Mouse (Mus musculus) forebrain, embryonic 13.5 days (tissue): ENCODE data around the gene Dop1b. TPM values are rescaled to one million over a fixed set of nuclear protein-coding genes. Genes with fewer than 3 reads are reported as not detected.
"Not testable (repeated sequence)": the region's sequence is repeated elsewhere in the genome, so short reads cannot be mapped to it uniquely, and the experiment has no call there.

Experiments used
- ATAC-seq: fragments of 200-750 bp; cut with Nextera tagmentation; 2 replicates; pipeline ENCODE4 v1.8.0; 2017
- H3K27ac ChIP-seq: fragments of 300-500 bp; sonication (generic); 2 replicates; pipeline ENCODE4 v1.5.1; 2015; ENCODE audit warnings: inconsistent platforms, mild to moderate bottlenecking, moderate library complexity
- H3K27me3 ChIP-seq: fragments of 300-500 bp; sonication (generic); 2 replicates; pipeline ENCODE4 v1.6.1; 2015; ENCODE audit warnings: mild to moderate bottlenecking, inconsistent platforms
- H3K36me3 ChIP-seq: fragments of 300-500 bp; sonication (generic); 2 replicates; pipeline ENCODE4 v1.6.1; 2015; ENCODE audit warnings: mild to moderate bottlenecking, inconsistent platforms; ENCODE audit not compliant: poor library complexity, severe bottlenecking
- H3K4me1 ChIP-seq: fragments of 300-500 bp; sonication (generic); 2 replicates; pipeline ENCODE4 v1.6.1; 2015; ENCODE audit warnings: inconsistent platforms
- H3K4me2 ChIP-seq: fragments of 300-500 bp; sonication (generic); 2 replicates; pipeline ENCODE4 v1.6.1; 2015; ENCODE audit warnings: inconsistent platforms, mild to moderate bottlenecking, moderate library complexity
- H3K4me3 ChIP-seq: fragments of 300-500 bp; sonication (generic); 2 replicates; pipeline ENCODE4 v1.5.1; 2015; ENCODE audit warnings: mild to moderate bottlenecking, inconsistent platforms
- H3K9ac ChIP-seq: fragments of 300-500 bp; sonication (generic); 2 replicates; pipeline ENCODE4 v1.6.1; 2015; ENCODE audit warnings: mild to moderate bottlenecking, inconsistent platforms
- H3K9me3 ChIP-seq: fragments of 300-500 bp; sonication (generic); replicated peaks from 2 replicates; pipeline ENCODE4 v1.6.1; 2016; ENCODE audit warnings: inconsistent platforms
- WGBS: fragments of 180-500 bp; shearing (Covaris S2); methylation state at CpG from one replicate; pipeline ENCODE4 v1.1.7; 2015; 5-methylcytosine and 5-hydroxymethylcytosine counted together
- polyA plus RNA-seq: library from polyadenylated mRNA; unstranded; fragments of >200 nt; fragmentation: Nextera tagmentation; extraction: Ambion mirVana; gene quantifications from 2 replicates; pipeline ENCODE4 v1.2.1, GENCODE M21; 2015

Gene Dop1b
- polyA plus RNA-seq: 17.1 and 18.3 TPM in 2 replicates

DNA sequence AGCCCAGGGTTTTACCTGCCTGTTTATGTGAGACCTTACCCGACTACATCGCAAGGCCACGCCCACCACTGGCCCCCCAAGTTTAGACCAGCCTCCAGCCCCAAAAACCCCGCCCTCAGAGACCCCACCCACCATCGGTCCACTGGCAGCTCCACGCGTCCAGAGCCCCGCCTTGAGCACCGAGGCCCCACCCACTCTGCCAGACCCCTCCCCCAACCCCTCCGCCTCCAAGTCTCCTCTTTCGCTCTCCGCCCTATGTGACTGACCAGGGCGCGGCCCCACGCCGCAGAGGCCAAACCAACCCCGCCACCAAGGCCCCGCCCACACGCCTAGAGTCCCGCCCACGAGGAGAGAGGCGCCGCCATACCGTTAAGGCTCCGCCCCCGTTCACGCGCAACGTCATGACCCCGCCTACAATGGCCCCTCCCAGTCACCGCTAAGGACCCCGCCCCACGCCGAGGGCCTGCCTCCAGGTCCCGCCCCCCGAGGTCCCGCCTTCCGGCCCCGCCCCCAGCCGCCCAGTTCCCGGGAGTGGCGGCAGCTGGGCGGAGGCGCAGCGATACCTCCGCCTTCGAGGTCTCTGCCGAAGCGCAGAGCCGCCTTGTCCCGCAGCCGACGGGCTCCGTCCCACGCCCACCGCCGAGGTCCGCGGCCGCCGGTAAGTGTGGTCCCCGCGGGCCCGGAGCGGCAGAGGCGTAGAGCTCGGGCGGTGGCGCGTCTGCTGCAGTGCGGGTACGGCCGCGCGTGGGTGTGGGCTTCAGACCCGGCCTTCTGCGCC is at the start of gene Dop1b:
Dop1b (plus strand) TSS at position 494 of the 778 bp plus-strand sequence.
- under 1% methylated on average over 72 of the region's 77 CpGs for WGBS
- H3K27ac ChIP-seq: peak within 1 kb of the TSS; percentile 52

DNA sequence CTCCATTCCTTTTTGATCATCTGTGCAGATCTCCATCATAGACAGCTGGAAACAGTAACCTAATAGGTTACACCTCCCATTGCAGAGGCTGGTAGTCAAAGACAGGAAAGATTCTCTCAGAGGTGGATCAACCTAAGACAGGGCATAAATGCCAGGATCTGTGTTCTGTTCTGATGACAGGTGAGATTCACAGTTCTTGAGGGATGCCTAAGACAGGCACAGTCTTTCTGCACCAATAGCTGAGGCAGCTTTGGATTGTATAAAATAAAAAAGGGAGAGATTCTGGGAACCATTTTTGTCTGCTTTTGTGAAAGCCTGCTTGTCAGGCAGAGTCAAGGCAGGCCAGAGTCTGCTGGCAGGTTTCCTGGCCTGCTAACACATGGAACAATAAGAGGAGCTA is 43.7 kb upstream of the Dop1b start:
- no peak overlapping the region for H3K9ac ChIP-seq
- peaks cover 7% of the 10 kb centered on the region for H3K9me3 ChIP-seq
- no peaks in the 10 kb centered on the region for H3K36me3 ChIP-seq
- no peak overlapping the region for H3K4me2 ChIP-seq
- H3K4me3 ChIP-seq: no peak overlapping the region
- ATAC-seq: no peak
- H3K27ac ChIP-seq: no peak overlapping the region
- H3K4me1 ChIP-seq: no peaks in the 10 kb centered on the region
- H3K27me3 ChIP-seq: no peaks in the 10 kb centered on the region

More for the DNA sequence above, at the start of gene Dop1b:
- peak; percentile 89 for ATAC-seq
- peak within 1 kb of the TSS; percentile 85 for H3K4me2 ChIP-seq
- H3K27me3 ChIP-seq: peaks cover 21% of the 10 kb centered on the region
- peaks cover 16% of the 10 kb centered on the region for H3K4me1 ChIP-seq
- no peaks in the 10 kb centered on the region for H3K36me3 ChIP-seq
- H3K4me3 ChIP-seq: peak within 1 kb of the TSS; percentile 74
- H3K9ac ChIP-seq: peak within 1 kb of the TSS; percentile 85
- H3K9me3 ChIP-seq: no peaks in the 10 kb centered on the region

DNA sequence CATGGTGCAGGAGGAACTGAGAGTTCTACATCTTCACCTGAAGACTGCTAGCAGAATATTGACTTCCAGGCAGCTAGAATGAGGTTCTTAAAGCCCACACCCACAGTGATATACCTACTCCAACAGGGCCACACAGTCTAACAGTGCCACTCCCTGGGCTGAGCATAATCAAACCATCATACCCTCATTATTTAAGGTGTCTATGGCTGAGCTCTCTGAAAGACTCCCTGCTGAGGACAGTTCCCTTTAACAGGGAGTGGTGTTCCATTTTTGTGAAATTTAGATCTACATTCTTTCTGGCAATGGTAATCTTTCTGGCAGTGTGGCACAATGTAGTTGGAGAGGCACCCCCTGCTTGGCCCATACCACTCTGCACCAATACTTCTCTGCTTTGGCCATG is 42.2 kb upstream of the Dop1b start:
- no peak overlapping the region for H3K4me3 ChIP-seq
- H3K9me3 ChIP-seq: peaks cover 7% of the 10 kb centered on the region
- H3K36me3 ChIP-seq: no peaks in the 10 kb centered on the region
- H3K27ac ChIP-seq: no peak overlapping the region
- H3K27me3 ChIP-seq: no peaks in the 10 kb centered on the region
- no peak overlapping the region for H3K4me2 ChIP-seq
- H3K9ac ChIP-seq: no peak overlapping the region
- ATAC-seq: no peak
- no peaks in the 10 kb centered on the region for H3K4me1 ChIP-seq

DNA sequence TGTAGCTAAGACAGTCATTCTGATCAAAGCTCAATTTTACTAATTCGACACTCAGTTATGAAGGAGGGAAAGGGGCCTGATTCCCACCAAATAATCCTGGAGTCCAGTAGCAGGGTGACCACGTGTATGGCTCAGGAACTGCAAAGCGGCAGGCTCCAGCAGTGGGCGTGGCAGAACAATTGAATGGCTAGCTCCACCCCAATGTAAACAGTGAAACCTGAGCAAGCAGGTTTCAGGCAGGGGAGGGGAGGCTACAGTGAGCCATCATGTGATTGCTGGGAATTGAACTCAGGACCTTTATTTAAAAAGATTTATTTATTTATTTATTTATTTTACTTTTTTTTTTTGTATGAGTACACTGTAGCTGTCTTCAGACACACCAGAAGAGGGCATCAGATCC is 41.2 kb upstream of the Dop1b start:
- not testable (repeated sequence) for ATAC-seq, H3K4me1 ChIP-seq, H3K36me3 ChIP-seq, H3K4me2 ChIP-seq, H3K27ac ChIP-seq, H3K27me3 ChIP-seq, H3K9me3 ChIP-seq, H3K9ac ChIP-seq, H3K4me3 ChIP-seq
- WGBS: 47% methylated on average over 4 of the region's 4 CpGs

DNA sequence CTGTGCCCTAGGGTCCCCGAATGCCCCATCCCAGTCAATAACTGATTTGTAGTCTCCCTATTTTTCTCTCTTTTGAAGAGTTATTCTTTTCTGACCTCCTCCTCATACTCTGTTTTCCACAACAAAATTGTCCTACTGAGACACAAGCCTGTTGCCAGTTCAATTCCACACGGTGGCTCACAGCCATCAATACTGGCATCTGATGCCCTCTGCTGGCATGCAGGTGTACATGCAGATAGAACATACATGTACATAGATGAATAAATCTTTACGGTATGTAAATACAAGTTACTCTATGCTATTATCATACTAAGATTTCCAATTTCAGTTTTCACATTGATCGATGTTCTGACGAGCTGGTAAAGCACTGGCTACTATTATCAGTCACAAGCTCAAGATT is 40.6 kb upstream of the Dop1b start:
- no peaks in the 10 kb centered on the region for H3K36me3 ChIP-seq
- ATAC-seq: no peak
- H3K9ac ChIP-seq: no peak overlapping the region
- 88% methylated on average over 5 of the region's 5 CpGs for WGBS
- H3K27ac ChIP-seq: no peak overlapping the region
- H3K4me1 ChIP-seq: no peaks in the 10 kb centered on the region
- H3K4me2 ChIP-seq: no peak overlapping the region
- peaks cover 7% of the 10 kb centered on the region for H3K9me3 ChIP-seq
- H3K4me3 ChIP-seq: no peak overlapping the region
- H3K27me3 ChIP-seq: no peaks in the 10 kb centered on the region

DNA sequence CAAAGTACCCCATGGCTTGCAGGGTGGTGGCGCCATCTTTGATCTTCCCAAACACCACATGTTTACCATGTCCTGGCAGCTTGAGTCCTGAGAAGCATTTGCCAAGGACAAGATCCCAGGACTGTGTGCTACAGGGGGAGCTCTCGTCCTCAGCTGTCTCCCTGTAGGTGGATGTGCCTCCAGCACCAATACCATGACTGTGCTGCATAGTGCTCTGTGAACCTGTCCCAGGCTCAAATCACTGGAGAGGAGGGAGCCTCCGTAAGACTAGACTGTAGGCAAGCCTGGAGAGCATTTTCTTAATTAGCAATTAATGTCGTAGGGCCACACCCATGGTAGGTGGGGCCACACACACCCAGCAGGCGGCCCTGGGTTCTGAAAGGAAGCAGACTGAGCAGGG is 35.3 kb upstream of the Dop1b start:
- 77% methylated on average over 5 of the region's 5 CpGs for WGBS
- Histone ChIP-seq H3K27ac (no peak overlapping the region), H3K4me3 (no peak overlapping the region), H3K27me3 (peaks cover 8% of the 10 kb centered on the region), H3K9ac (no peak overlapping the region), H3K4me2 (no peak overlapping the region), H3K36me3 (no peaks in the 10 kb centered on the region), H3K4me1 (no peaks in the 10 kb centered on the region), H3K9me3 (peaks cover 9% of the 10 kb centered on the region)
- ATAC-seq: no peak

DNA sequence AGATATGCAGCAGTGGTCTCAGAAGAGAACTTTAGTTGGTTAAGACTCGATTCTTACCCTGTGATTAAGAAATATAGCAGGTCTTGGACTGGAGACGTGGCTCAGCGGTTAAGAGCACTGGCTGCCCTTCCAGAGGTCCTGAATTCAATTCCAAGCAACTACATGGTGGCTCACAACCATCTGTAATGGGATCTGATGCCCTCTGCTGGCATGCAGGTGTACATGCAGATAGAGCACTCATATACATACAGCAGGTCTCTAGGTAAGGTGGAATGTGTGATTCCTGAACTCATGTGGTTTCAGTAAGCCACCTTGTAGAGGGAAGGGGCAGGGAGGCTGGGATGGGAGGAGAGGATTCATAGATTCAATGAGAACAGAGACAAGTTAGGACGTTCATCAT is 33.5 kb upstream of the Dop1b start:
- ATAC-seq: no peak
- no peak overlapping the region for H3K9ac ChIP-seq
- no peak overlapping the region for H3K27ac ChIP-seq
- no peak overlapping the region for H3K4me3 ChIP-seq
- no peaks in the 10 kb centered on the region for H3K36me3 ChIP-seq
- peaks cover 9% of the 10 kb centered on the region for H3K4me1 ChIP-seq
- no peak overlapping the region for H3K4me2 ChIP-seq
- 82% methylated on average over 4 of the region's 4 CpGs for WGBS
- peaks cover 27% of the 10 kb centered on the region for H3K27me3 ChIP-seq
- peaks cover 9% of the 10 kb centered on the region for H3K9me3 ChIP-seq

DNA sequence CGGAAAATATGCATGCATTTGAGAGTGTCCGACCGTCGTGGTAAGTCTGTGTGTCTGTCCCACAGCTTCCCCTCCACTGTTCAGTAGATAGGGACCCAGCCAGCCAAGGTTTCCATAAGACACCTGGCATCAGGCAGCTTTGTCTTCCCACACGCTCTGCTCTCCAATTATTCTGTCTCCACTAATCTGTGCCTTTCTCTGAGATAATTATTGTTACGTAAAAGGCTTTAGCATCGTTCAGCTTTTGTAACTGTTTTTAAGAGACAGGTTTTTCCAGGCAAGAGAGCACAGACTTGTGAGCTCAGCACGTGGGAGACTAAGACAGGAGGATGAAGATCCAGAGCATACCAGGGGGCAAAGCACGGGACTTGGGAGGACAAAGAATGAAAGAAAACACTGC is 32.5 kb upstream of the Dop1b start:
- Histone ChIP-seq H3K4me3 (no peak overlapping the region), H3K9ac (no peak overlapping the region), H3K27me3 (peaks cover 36% of the 10 kb centered on the region), H3K27ac (no peak overlapping the region), H3K36me3 (no peaks in the 10 kb centered on the region), H3K9me3 (peaks cover 9% of the 10 kb centered on the region), H3K4me2 (no peak overlapping the region), H3K4me1 (peaks cover 17% of the 10 kb centered on the region)
- 45% methylated on average over 9 of the region's 9 CpGs for WGBS
- ATAC-seq: no peak

DNA sequence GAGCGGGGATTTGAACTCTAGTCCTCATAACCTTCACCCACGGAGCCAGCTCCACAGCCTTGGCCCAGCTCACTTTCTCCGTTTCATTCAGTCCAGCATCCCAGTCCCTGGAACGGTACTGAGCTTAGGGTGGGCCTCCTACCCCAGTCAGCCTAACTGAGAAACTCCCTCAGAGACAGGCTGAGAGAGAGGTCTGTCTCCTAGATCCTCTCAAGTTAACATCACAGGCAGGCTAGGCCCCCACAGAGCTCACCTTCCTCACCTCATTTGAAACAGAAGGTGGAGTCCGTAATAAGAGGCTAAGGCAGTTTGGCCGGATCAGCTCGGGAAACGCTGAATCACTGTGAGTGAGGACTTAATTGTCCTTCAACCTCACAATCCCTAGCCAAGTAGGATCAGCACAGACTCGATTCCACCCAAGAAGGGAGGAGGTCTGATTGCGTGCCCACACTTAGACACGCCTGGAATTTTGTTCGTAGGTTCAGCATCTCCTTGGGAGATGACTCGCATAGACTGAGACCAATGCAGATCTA is 29.5 kb upstream of the Dop1b start:
- no peak for ATAC-seq
- H3K4me1 ChIP-seq: peaks cover 20% of the 10 kb centered on the region
- 25% methylated on average over 13 of the region's 13 CpGs for WGBS
- peak overlapping the region; percentile 72 for H3K4me2 ChIP-seq
- peak overlapping the region; percentile 37 for H3K4me3 ChIP-seq
- peaks cover 58% of the 10 kb centered on the region for H3K27me3 ChIP-seq
- no peak overlapping the region for H3K27ac ChIP-seq
- no peak overlapping the region for H3K9ac ChIP-seq
- peaks cover 5% of the 10 kb centered on the region for H3K9me3 ChIP-seq
- no peaks in the 10 kb centered on the region for H3K36me3 ChIP-seq

DNA sequence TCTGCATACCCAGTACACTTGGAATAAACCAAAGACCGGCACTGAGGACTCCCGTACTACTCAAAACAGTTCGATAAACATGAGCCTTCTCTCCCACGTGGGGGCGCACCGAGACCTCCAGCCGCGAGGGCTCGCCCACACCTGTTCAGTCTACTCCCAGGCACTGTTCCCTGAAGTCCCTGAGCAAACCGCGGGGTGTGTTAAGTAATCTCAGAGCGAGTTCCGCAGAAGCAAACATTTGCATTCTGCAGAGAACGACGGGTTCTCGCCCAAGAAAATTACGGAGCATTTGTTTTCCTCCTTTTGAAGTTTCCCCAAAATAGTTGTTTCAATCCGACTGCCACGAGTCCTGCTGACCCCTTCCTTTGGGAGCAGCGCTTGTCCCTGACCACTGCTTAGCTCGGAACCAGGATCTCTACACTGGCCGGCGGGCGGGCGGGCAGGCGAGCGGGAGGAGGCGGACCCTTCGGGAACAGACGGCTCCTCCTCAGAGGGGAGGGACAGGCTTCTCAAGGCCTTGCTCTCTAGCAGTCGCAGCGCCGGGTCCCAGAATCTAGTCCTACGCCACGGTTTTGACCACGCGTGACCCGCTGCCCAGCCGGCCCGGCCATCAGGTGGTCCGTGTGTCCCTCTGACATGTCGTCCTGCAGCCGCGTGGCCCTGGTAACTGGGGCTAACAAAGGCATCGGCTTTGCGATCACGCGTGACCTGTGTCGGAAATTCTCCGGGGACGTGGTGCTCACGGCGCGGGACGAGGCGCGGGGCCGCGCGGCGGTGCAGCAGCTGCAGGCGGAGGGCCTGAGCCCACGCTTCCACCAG is 28.8 kb upstream of the Dop1b start, which contains the start of gene Cbr3:
Cbr3 (plus strand) TSS at position 527 of the 819 bp plus-strand sequence.
- Histone ChIP-seq H3K4me1 (peaks cover 20% of the 10 kb centered on the region), H3K4me2 (peak within 1 kb of the TSS; percentile 72), H3K27ac (no peak within 1 kb of the TSS), H3K9me3 (no peaks in the 10 kb centered on the region; the same call in 1 of the 2 replicates), H3K9ac (peak within 1 kb of the TSS; percentile 60), H3K4me3 (peak within 1 kb of the TSS; percentile 37), H3K36me3 (no peaks in the 10 kb centered on the region), H3K27me3 (peaks cover 59% of the 10 kb centered on the region)
- ATAC-seq: peak; percentile 69
- 1% methylated on average over 63 of the region's 63 CpGs for WGBS

DNA sequence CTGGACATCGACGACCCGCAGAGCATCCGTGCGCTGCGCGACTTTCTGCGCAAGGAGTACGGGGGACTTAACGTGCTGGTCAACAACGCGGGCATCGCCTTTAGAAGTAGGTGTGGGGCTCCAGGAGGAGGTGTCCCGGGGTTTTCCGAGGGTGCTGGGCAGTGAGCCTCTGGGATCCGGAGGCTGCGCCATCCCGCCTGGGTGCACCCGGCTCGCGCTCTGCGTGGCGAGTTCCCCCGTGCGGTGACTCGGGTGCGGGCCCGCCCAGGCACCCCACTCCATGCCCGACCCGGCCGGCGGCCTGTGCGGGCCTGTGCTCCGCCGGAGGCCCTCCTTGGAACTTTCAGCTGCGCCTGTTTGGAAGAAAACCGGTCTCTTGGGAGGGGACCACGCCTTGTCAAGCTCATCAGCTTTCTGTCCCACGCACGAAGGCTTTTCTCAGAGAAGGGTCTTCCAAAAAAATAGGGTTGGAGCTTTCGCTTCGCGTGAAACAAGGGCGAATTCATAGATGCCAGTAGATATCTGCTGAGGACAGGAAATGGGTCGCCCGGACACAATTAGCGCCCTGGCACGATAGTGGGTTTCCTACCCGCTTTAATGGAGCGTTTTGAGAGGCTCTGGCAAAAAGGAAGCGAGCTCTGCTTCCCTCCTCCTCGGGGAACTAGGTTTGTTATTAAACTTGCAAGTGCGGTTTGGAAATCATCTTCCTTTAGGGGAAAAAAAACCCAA is 28.0 kb upstream of the Dop1b start:
- Histone ChIP-seq H3K4me1 (peaks cover 20% of the 10 kb centered on the region), H3K27me3 (peaks cover 59% of the 10 kb centered on the region), H3K27ac (no peak overlapping the region), H3K9ac (peak overlapping the region; percentile 60), H3K36me3 (no peaks in the 10 kb centered on the region), H3K4me3 (peak overlapping the region; percentile 37), H3K4me2 (peak overlapping the region; percentile 72), H3K9me3 (no peaks in the 10 kb centered on the region)
- WGBS: under 1% methylated on average over 48 of the region's 53 CpGs
- ATAC-seq: no peak
